Mouse (Mus musculus): ENCODE results near the gene Pdcd6. TPM values are rescaled to one million over a fixed set of nuclear protein-coding genes. Genes with fewer than 3 reads are reported as not detected.

Gene Pdcd6
- polyA plus RNA-seq, 1 experiment from 2014 or later = 105 TPM

GRCm38 (mm10) chr13:74296376-74296775, 21.0 kb downstream of the Pdcd6 start:
- no peak for ATAC-seq (replicated peaks; ENCODE audit: extremely low read depth, insufficient read depth, low FRiP score)
- H3K4me2 ChIP-seq (ENCODE audit: low read depth, low read length) = no peak overlapping the region
- peaks cover 9% of the 10 kb centered on the region for H3K27me3 ChIP-seq (ENCODE audit: control insufficient read depth, insufficient read depth, low read length)
- no peaks in the 10 kb centered on the region for H3K36me3 ChIP-seq (ENCODE audit: control insufficient read depth, insufficient read depth)
- H3K27ac ChIP-seq (ENCODE audit: low read length) = no peak overlapping the region
- H3K4me1 ChIP-seq (ENCODE audit: control insufficient read depth, insufficient read depth, low read length) = no peaks in the 10 kb centered on the region
- H3K9me3 ChIP-seq (replicated peaks; ENCODE audit: control insufficient read depth, low read length) = no peaks in the 10 kb centered on the region
- no peak overlapping the region for H3K4me3 ChIP-seq (ENCODE audit: low read length)
- WGBS = 71% methylated on average over 7 of the region's 7 CpGs
- H3K9ac ChIP-seq (ENCODE audit: low read length) = no peak overlapping the region

GRCm38 (mm10) chr13:74292167-74292566, 25.2 kb downstream of the Pdcd6 start, which contains the start of gene Ahrr:
TSS of gene Ahrr (minus strand) at chr13:74292331.
- H3K9ac ChIP-seq (ENCODE audit: low read length) = peak within 1 kb of the TSS; percentile 31; the same call in 1 of the 2 replicates
- H3K4me2 ChIP-seq (ENCODE audit: low read depth, low read length) = peak within 1 kb of the TSS; percentile 67
- WGBS = under 1% methylated on average over 27 of the region's 27 CpGs
- no peaks in the 10 kb centered on the region for H3K36me3 ChIP-seq (ENCODE audit: control insufficient read depth, insufficient read depth)
- H3K4me1 ChIP-seq (ENCODE audit: control insufficient read depth, insufficient read depth, low read length) = no peaks in the 10 kb centered on the region
- peak; percentile 69; the same call in 1 of the 2 replicates for ATAC-seq (replicated peaks; ENCODE audit: extremely low read depth, insufficient read depth, low FRiP score)
- peak within 1 kb of the TSS; percentile 27 for H3K4me3 ChIP-seq (ENCODE audit: low read length)
- peaks cover 15% of the 10 kb centered on the region for H3K27me3 ChIP-seq (ENCODE audit: control insufficient read depth, insufficient read depth, low read length)
- H3K27ac ChIP-seq (ENCODE audit: low read length) = no peak within 1 kb of the TSS
- H3K9me3 ChIP-seq (replicated peaks; ENCODE audit: control insufficient read depth, low read length) = no peaks in the 10 kb centered on the region

- Histone ChIP-seq H3K27me3 (ENCODE audit: control insufficient read depth, insufficient read depth, low read length) (peaks cover 15% of the 10 kb centered on the region), H3K4me3 (ENCODE audit: low read length) (no peak overlapping the region), H3K27ac (ENCODE audit: low read length) (no peak overlapping the region), H3K9ac (ENCODE audit: low read length) (no peak overlapping the region), H3K4me1 (ENCODE audit: control insufficient read depth, insufficient read depth, low read length) (no peaks in the 10 kb centered on the region), H3K4me2 (ENCODE audit: low read depth, low read length) (no peak overlapping the region), H3K36me3 (ENCODE audit: control insufficient read depth, insufficient read depth) (no peaks in the 10 kb centered on the region), H3K9me3 (replicated peaks; ENCODE audit: control insufficient read depth, low read length) (no peaks in the 10 kb centered on the region)
- WGBS = 75% methylated on average over 5 of the region's 5 CpGs
- ATAC-seq (replicated peaks; ENCODE audit: extremely low read depth, insufficient read depth, low FRiP score) = no peak
Measured at GRCm38 (mm10) chr13:74289646-74290045, 27.7 kb downstream of the Pdcd6 start.

- Histone ChIP-seq H3K4me3 (ENCODE audit: low read length) (no peak overlapping the region), H3K9me3 (replicated peaks; ENCODE audit: control insufficient read depth, low read length) (no peaks in the 10 kb centered on the region), H3K4me1 (ENCODE audit: control insufficient read depth, insufficient read depth, low read length) (no peaks in the 10 kb centered on the region), H3K27me3 (ENCODE audit: control insufficient read depth, insufficient read depth, low read length) (no peaks in the 10 kb centered on the region), H3K27ac (ENCODE audit: low read length) (no peak overlapping the region), H3K4me2 (ENCODE audit: low read depth, low read length) (no peak overlapping the region), H3K36me3 (ENCODE audit: control insufficient read depth, insufficient read depth) (no peaks in the 10 kb centered on the region), H3K9ac (ENCODE audit: low read length) (no peak overlapping the region)
- 80% methylated on average over 1 of the region's 2 CpGs for WGBS
- no peak for ATAC-seq (replicated peaks; ENCODE audit: extremely low read depth, insufficient read depth, low FRiP score)
Measured at GRCm38 (mm10) chr13:74282299-74282698, 35.1 kb downstream of the Pdcd6 start.

- 46% methylated on average over 4 of the region's 4 CpGs for WGBS
Measured at GRCm38 (mm10) chr13:74275726-74276125, 41.7 kb downstream of the Pdcd6 start.

GRCm38 (mm10) chr13:74260231-74260992, 57.0 kb downstream of the Pdcd6 start:
- H3K4me1 ChIP-seq (ENCODE audit: control insufficient read depth, insufficient read depth, low read length) = 0 out of 2 replicates have a peak, but pooled peaks cover 3% of the 10 kb centered on the region
- H3K27me3 ChIP-seq (ENCODE audit: control insufficient read depth, insufficient read depth, low read length) = no peaks in the 10 kb centered on the region
- H3K27ac ChIP-seq (ENCODE audit: low read length) = peak overlapping the region; percentile 6; the same call in 1 of the 2 replicates
- H3K4me3 ChIP-seq (ENCODE audit: low read length) = peak overlapping the region; percentile 56
- H3K9ac ChIP-seq (ENCODE audit: low read length) = peak overlapping the region; percentile 76
- ATAC-seq (replicated peaks; ENCODE audit: extremely low read depth, insufficient read depth, low FRiP score) = peak; percentile 82
- 2% methylated on average over 10 of the region's 10 CpGs for WGBS
- no peaks in the 10 kb centered on the region for H3K36me3 ChIP-seq (ENCODE audit: control insufficient read depth, insufficient read depth)
- no peaks in the 10 kb centered on the region for H3K9me3 ChIP-seq (replicated peaks; ENCODE audit: control insufficient read depth, low read length)
- H3K4me2 ChIP-seq (ENCODE audit: low read depth, low read length) = peak overlapping the region; percentile 81

More at GRCm38 (mm10) chr13:74275726-74276125, 41.7 kb downstream of the Pdcd6 start:
- H3K4me3 ChIP-seq (ENCODE audit: low read length) = no peak overlapping the region
- ATAC-seq (replicated peaks; ENCODE audit: extremely low read depth, insufficient read depth, low FRiP score) = no peak
- H3K4me2 ChIP-seq (ENCODE audit: low read depth, low read length) = no peak overlapping the region
- H3K9ac ChIP-seq (ENCODE audit: low read length) = no peak overlapping the region
- no peaks in the 10 kb centered on the region for H3K27me3 ChIP-seq (ENCODE audit: control insufficient read depth, insufficient read depth, low read length)
- no peaks in the 10 kb centered on the region for H3K4me1 ChIP-seq (ENCODE audit: control insufficient read depth, insufficient read depth, low read length)
- no peaks in the 10 kb centered on the region for H3K36me3 ChIP-seq (ENCODE audit: control insufficient read depth, insufficient read depth)
- no peak overlapping the region for H3K27ac ChIP-seq (ENCODE audit: low read length)
- H3K9me3 ChIP-seq (replicated peaks; ENCODE audit: control insufficient read depth, low read length) = no peaks in the 10 kb centered on the region

GRCm38 (mm10) chr13:74259460-74260230, 57.7 kb downstream of the Pdcd6 start:
- Histone ChIP-seq H3K4me3 (ENCODE audit: low read length) (peak overlapping the region; percentile 56), H3K9me3 (replicated peaks; ENCODE audit: control insufficient read depth, low read length) (no peaks in the 10 kb centered on the region), H3K4me1 (ENCODE audit: control insufficient read depth, insufficient read depth, low read length) (0 out of 2 replicates have a peak, but pooled peaks cover 3% of the 10 kb centered on the region), H3K27me3 (ENCODE audit: control insufficient read depth, insufficient read depth, low read length) (no peaks in the 10 kb centered on the region), H3K4me2 (ENCODE audit: low read depth, low read length) (peak overlapping the region; percentile 81), H3K9ac (ENCODE audit: low read length) (peak overlapping the region; percentile 76), H3K36me3 (ENCODE audit: control insufficient read depth, insufficient read depth) (no peaks in the 10 kb centered on the region), H3K27ac (ENCODE audit: low read length) (peak overlapping the region; percentile 6; the same call in 1 of the 2 replicates)
- ATAC-seq (replicated peaks; ENCODE audit: extremely low read depth, insufficient read depth, low FRiP score) = peak; percentile 84
- WGBS = 4% methylated on average over 35 of the region's 35 CpGs

Measured in heart, embryonic 16.5 days (tissue).